Mouse (Mus musculus): Measurements from ENCODE around the gene Cybrd1. TPM values are rescaled to one million over a fixed set of nuclear protein-coding genes. Genes with fewer than 3 reads are reported as not detected.

Gene Cybrd1
- polyA plus RNA-seq (2016; fragmentation: Nextera tagmentation; extraction: Ambion mirVana) = 0.25 and 0.27 TPM in 2 replicates

- Histone ChIP-seq H3K4me1 (peaks cover 36% of the 10 kb centered on the region), H3K27ac (peak within 1 kb of the TSS; percentile 65), H3K27me3 (ENCODE audit: poor library complexity, severe bottlenecking) (peaks cover 50% of the 10 kb centered on the region), H3K36me3 (replicated peaks) (no peaks in the 10 kb centered on the region), H3K4me3 (peak within 1 kb of the TSS; percentile 58), H3K9me3 (peaks cover 2% of the 10 kb centered on the region; the same call in 1 of the 2 replicates)
- DNase-seq (ENCODE audit: extremely low spot score, low spot score) = peak; percentile 33
- 3% methylated on average over 60 of the region's 60 CpGs for whole genome bisulfite sequencing
Measured at GRCm38 (mm10) chr2:71117797-71118708, at the start of gene Cybrd1. Gene Cybrd1 (plus strand): TSS chr2:71117923.

GRCm38 (mm10) chr2:71071601-71072000, 46.1 kb upstream of the Cybrd1 start:
- Histone ChIP-seq H3K4me3 (no peak overlapping the region), H3K4me1 (no peaks in the 10 kb centered on the region), H3K9me3 (no peaks in the 10 kb centered on the region), H3K27me3 (ENCODE audit: poor library complexity, severe bottlenecking) (no peaks in the 10 kb centered on the region), H3K27ac (no peak overlapping the region), H3K36me3 (replicated peaks) (peaks cover 12% of the 10 kb centered on the region)
- no peak for DNase-seq (ENCODE audit: extremely low spot score, low spot score)
- 94% methylated on average over 4 of the region's 4 CpGs for WGBS

DNA sequence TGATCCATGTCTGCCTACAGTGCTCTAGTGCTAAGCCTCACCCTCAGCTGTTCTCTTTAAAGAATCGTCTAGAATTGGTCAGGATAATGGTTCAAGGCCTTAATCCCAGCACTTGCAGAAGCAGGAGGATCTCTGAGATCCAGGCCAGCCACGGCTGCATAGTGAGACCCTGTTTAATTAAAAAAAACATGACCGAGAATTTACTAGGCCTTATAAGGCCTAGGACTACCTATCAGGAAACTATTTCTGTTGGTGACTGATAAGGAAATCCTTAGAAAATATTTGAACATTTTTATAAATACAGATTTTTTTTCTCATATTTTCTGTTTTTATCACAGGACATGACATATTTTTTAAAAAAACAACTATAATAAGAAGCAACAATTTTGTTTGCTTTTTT, 44.4 kb upstream of the Cybrd1 start:
- DNase-seq (ENCODE audit: extremely low spot score, low spot score) = no peak
- Histone ChIP-seq H3K27ac (no peak overlapping the region), H3K9me3 (no peaks in the 10 kb centered on the region), H3K4me1 (no peaks in the 10 kb centered on the region), H3K4me3 (no peak overlapping the region), H3K36me3 (replicated peaks) (peaks cover 15% of the 10 kb centered on the region), H3K27me3 (ENCODE audit: poor library complexity, severe bottlenecking) (no peaks in the 10 kb centered on the region)
- WGBS = 88% methylated on average over 3 of the region's 3 CpGs

- Histone ChIP-seq H3K27me3 (ENCODE audit: poor library complexity, severe bottlenecking) (no peaks in the 10 kb centered on the region), H3K4me1 (no peaks in the 10 kb centered on the region), H3K36me3 (replicated peaks) (peaks cover 15% of the 10 kb centered on the region), H3K9me3 (no peaks in the 10 kb centered on the region), H3K4me3 (no peak overlapping the region), H3K27ac (no peak overlapping the region)
- no peak for DNase-seq (ENCODE audit: extremely low spot score, low spot score)
- WGBS = 90% methylated on average over 3 of the region's 3 CpGs
Measured at GRCm38 (mm10) chr2:71073828-71074227, 43.9 kb upstream of the Cybrd1 start.

GRCm38 (mm10) chr2:71082416-71082815, 35.3 kb upstream of the Cybrd1 start:
- no peak overlapping the region for H3K4me3 ChIP-seq
- H3K36me3 ChIP-seq (replicated peaks) = peaks cover 56% of the 10 kb centered on the region
- no peak overlapping the region for H3K27ac ChIP-seq
- H3K27me3 ChIP-seq (ENCODE audit: poor library complexity, severe bottlenecking) = no peaks in the 10 kb centered on the region
- DNase-seq (ENCODE audit: extremely low spot score, low spot score) = no peak
- WGBS = 80% methylated on average over 7 of the region's 7 CpGs
- no peaks in the 10 kb centered on the region for H3K4me1 ChIP-seq
- H3K9me3 ChIP-seq = no peaks in the 10 kb centered on the region

- DNase-seq (ENCODE audit: extremely low spot score, low spot score) = no peak
- 92% methylated on average over 6 of the region's 6 CpGs for WGBS
Measured at GRCm38 (mm10) chr2:71083454-71084193, 34.1 kb upstream of the Cybrd1 start.

GRCm38 (mm10) chr2:71089766-71090165, 28.0 kb upstream of the Cybrd1 start:
- no peak overlapping the region for H3K27ac ChIP-seq
- H3K4me3 ChIP-seq = no peak overlapping the region
- H3K36me3 ChIP-seq (replicated peaks) = peaks cover 56% of the 10 kb centered on the region
- no peaks in the 10 kb centered on the region for H3K9me3 ChIP-seq
- DNase-seq (ENCODE audit: extremely low spot score, low spot score) = no peak
- H3K4me1 ChIP-seq = no peaks in the 10 kb centered on the region
- 78% methylated on average over 3 of the region's 3 CpGs for WGBS
- H3K27me3 ChIP-seq (ENCODE audit: poor library complexity, severe bottlenecking) = no peaks in the 10 kb centered on the region

More at GRCm38 (mm10) chr2:71083454-71084193, 34.1 kb upstream of the Cybrd1 start:
- Histone ChIP-seq H3K27ac (no peak overlapping the region), H3K4me3 (no peak overlapping the region), H3K4me1 (no peaks in the 10 kb centered on the region), H3K36me3 (replicated peaks) (peaks cover 68% of the 10 kb centered on the region), H3K27me3 (ENCODE audit: poor library complexity, severe bottlenecking) (no peaks in the 10 kb centered on the region), H3K9me3 (no peaks in the 10 kb centered on the region)

DNA sequence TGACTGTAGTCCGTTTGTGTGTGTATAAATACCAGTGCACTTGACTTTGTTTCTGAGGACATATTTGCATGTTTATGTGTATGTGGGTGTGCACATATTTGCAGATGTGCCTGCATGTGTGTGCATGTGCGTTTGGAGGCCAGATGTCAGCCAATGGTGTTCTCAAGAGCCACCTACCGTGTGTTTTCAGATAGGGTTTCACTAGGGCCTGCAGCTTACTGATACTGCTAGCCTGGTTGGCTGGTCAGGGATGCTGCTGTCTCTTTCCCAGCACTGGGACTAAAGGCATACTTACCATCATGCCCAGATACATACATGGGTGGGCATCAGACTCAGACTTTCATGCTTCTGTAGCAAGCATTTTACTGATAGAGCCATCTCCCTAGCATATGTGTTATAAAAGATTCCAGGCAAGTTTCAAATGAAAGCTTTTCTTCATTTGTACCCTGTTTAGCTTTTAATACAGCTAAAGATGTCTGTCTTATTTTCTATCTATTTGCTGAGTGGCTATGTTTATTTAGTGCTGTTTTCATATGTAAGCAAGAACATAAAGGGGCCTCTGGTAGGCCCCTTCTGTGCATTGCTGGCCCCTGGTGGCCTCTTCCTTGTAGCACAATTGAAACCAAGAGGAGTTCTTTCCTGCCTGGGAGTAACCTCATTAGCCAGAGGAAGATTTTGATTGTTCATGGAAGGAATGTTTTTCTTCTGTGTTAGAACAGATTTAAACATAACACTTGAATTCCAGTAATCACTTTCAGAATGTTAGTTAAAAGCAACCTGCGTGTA, 26.9 kb upstream of the Cybrd1 start:
- WGBS = 91% methylated on average over 4 of the region's 4 CpGs

DNA sequence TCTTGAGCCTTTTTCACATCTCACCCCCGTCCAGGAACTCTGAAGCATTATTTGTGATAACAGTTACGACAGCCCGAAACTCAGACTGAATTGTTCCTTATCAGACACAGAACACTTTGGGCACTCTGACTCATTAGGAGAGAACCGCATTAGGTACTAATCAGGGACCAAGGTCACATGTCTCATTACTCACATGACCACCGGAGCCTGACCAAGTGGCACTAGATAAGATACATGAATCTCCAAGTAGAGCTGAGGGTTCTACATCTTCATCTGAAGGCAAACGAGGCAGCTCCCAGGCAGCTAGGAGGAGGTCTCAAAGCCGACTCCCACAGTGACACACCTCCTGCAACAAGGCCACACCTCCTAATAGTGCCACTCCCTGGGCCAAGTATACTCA, 21.6 kb upstream of the Cybrd1 start:
- H3K4me3 ChIP-seq = no peak overlapping the region

More for the DNA sequence above, 26.9 kb upstream of the Cybrd1 start:
- no peak overlapping the region for H3K4me3 ChIP-seq
- H3K9me3 ChIP-seq = no peaks in the 10 kb centered on the region
- H3K36me3 ChIP-seq (replicated peaks) = peaks cover 53% of the 10 kb centered on the region
- no peaks in the 10 kb centered on the region for H3K4me1 ChIP-seq
- DNase-seq (ENCODE audit: extremely low spot score, low spot score) = no peak
- H3K27me3 ChIP-seq (ENCODE audit: poor library complexity, severe bottlenecking) = no peaks in the 10 kb centered on the region
- no peak overlapping the region for H3K27ac ChIP-seq

DNA sequence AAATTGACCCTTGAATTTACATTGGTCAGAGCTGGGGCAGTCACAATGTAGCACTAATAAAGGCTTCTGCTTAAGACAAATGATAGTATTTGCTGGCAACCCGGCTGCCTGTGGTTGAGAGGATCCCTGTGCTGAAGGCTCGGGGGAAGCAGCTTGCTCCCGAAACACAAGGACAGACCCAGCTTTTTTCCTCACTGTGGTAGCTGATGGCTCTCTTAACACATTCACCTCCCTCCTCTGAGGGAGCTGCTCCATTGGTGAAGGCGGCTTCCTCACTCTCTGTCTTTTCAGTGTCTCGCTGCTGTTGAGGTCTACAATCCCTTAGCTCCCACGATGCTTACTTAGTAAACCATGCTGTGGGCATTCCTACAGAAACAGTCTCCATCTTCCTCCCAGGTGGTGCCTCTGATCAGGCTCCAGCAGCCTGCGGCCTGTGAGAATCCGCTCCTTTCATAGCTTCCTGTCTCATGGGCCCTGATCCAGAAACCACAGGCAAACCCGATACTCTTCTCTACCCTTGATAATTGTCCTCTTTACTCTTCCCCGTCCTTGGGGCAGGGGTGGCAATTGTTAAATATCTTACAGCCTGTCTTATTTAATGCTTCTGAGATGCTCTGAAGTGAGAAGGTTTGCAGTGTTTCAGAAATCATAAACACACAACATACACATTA, 15.0 kb upstream of the Cybrd1 start:
- Histone ChIP-seq H3K27ac (no peak overlapping the region), H3K4me3 (no peak overlapping the region), H3K27me3 (ENCODE audit: poor library complexity, severe bottlenecking) (no peaks in the 10 kb centered on the region), H3K36me3 (replicated peaks) (peaks cover 18% of the 10 kb centered on the region), H3K4me1 (peaks cover 3% of the 10 kb centered on the region; the same call in 1 of the 2 replicates), H3K9me3 (no peaks in the 10 kb centered on the region)
- 90% methylated on average over 10 of the region's 10 CpGs for WGBS
- no peak for DNase-seq (ENCODE audit: extremely low spot score, low spot score)

More for the DNA sequence above, 21.6 kb upstream of the Cybrd1 start:
- no peak for DNase-seq (ENCODE audit: extremely low spot score, low spot score)
- no peaks in the 10 kb centered on the region for H3K27me3 ChIP-seq (ENCODE audit: poor library complexity, severe bottlenecking)
- no peaks in the 10 kb centered on the region for H3K9me3 ChIP-seq
- no peaks in the 10 kb centered on the region for H3K4me1 ChIP-seq
- peaks cover 37% of the 10 kb centered on the region for H3K36me3 ChIP-seq (replicated peaks)
- 86% methylated on average over 7 of the region's 7 CpGs for WGBS
- H3K27ac ChIP-seq = no peak overlapping the region

DNA sequence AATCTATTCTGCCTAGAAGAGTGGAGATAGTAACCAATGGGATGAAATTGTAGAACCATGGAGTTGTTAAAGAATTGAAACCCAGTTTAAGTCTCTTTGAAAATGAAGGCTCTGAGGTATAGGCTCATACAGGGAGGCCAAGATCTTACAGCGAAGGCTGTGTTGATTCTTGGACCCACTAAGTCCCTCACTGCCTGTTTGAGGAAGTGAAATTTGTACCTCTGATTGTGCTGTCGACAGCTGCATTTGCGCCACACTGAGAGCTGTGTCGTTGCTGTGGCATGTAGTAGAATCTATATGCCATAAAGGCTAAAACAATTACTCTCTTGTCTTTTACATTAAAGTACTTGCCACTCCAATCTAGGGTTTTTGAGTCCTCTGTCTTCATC, 14.4 kb upstream of the Cybrd1 start:
- peaks cover 18% of the 10 kb centered on the region for H3K36me3 ChIP-seq (replicated peaks)
- peaks cover 3% of the 10 kb centered on the region; the same call in 1 of the 2 replicates for H3K4me1 ChIP-seq
- 89% methylated on average over 4 of the region's 4 CpGs for WGBS
- DNase-seq (ENCODE audit: extremely low spot score, low spot score) = no peak
- H3K9me3 ChIP-seq = no peaks in the 10 kb centered on the region
- no peak overlapping the region for H3K4me3 ChIP-seq
- H3K27me3 ChIP-seq (ENCODE audit: poor library complexity, severe bottlenecking) = no peaks in the 10 kb centered on the region
- H3K27ac ChIP-seq = no peak overlapping the region

DNA sequence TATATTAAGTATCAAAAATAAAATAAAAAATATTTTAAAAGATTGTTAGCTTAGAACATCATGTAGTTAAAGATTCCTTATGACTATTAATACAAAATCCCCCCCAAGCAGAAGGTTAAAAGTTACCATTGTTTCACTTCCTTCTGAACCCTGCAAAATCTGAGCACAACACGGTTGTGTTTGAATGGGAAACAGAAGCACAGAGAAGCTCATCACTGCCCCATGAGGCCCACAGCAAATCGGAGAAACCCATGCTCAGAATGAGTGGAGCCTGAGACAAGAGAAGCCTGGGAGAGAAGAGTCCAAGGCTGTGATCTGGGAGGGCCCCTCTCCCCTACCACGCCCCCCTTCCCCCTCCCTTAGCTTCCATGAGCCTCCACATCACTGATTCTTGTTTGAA, 13.0 kb upstream of the Cybrd1 start:
- WGBS = 80% methylated on average over 3 of the region's 3 CpGs
- H3K27me3 ChIP-seq (ENCODE audit: poor library complexity, severe bottlenecking) = no peaks in the 10 kb centered on the region
- no peaks in the 10 kb centered on the region for H3K9me3 ChIP-seq
- H3K4me1 ChIP-seq = peaks cover 3% of the 10 kb centered on the region; the same call in 1 of the 2 replicates
- no peak overlapping the region for H3K4me3 ChIP-seq
- peaks cover 12% of the 10 kb centered on the region for H3K36me3 ChIP-seq (replicated peaks)
- no peak for DNase-seq (ENCODE audit: extremely low spot score, low spot score)
- H3K27ac ChIP-seq = no peak overlapping the region
